Mouse (Mus musculus) testis, postnatal 10 days (tissue): Measurements from ENCODE around the gene Tmem262.

Source experiments
- DNase-seq: peaks from one replicate; pipeline ENCODE4 v3.0.0; 2021; ENCODE audit warnings: low spot score

Tmem262 gene

DNA sequence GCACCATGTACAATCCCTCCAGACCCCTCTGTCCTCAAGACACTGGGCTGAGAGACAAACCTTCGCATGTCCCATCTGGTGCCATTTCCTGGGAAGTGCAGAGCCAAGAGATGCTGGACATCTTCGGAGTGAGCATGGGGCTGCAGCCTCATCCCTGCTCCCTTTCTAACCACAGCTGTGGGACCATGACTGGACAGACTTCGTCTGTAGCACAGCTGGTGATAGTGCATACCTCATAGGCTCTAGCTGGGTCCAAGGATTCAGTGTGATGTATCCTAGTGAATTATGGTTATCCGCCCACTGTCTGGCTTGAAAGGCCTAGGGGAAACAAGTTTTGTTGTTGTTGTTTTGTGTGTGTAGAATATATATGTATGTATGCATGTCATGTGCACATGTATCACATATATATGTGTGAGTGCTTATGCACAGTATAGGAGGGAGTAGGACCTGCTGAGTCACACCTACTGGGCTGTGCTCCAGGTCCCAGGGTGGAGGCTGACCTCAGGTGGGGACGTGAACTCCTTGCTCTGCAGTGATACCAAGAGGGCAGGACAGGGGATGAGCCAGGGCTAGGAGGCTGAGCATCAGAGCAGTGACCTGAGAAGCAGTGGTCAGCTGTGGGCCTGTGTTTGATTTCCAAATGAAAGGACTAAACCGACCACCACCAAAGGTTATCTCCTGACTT lies 22.5 kb downstream of the Tmem262 start:
- DNase-seq = no peak

DNA sequence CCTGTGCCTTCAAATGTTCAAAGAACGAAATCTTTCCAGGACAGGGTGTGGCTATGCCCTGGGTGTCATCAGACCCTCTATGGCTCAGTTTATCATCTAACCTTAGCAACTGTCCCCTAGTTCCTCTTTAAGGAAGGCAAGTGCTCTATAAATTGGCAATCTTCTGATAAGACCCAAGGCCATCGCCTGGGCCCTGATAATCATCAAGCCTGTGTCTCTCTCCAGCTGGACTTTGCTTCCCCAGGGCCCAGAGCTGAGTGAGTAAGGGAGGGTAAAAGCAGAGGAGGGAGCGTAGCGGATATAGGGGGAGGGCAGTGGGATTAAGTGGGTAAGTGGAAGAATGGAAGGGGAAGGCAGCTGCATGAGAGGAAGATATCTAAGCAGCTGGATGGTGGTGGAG lies 24.6 kb downstream of the Tmem262 start:
- DNase-seq = no peak

DNA sequence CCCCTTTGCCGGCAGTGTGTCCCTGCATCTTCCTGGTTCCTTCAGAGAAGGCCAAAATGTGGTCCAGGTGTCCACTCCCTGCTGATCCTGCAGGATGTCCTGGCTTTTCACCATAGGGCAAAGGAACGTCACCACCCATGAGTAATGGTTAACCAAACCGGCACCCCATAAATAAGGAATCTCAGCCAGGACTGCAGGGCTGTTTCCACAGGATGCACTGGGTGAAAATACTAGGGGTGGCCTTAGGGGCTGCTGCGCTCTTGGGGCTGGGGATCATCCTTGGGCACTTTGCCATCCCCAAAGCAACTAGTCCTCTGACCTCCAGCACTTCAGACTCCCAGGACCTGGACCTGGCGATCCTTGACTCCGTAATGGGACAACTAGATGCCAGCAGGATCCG lies 25.8 kb downstream of the Tmem262 start, which contains the start of gene Naaladl1:
Naaladl1 (plus strand) TSS at position 197 of the 400 bp plus-strand sequence.
- DNase-seq = no peak

DNA sequence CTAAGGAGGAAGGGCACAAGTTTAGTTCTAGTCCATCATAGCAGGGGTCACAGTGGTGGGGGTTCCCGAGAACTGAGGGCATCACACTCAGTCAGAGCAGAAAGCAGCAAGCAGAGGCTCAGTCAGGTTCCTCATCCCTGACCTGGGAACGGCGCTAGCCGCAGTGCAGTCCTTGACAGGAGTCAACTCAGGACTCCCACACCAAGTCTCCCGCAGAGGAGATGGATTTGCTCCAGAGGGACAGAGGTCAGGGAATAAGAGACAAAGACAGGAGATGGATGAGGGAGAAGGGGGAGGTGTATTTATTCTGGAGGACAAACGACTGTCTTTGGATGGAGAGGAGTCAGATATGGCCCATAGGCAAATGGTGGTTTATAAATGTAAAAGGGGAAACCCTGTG lies 33.3 kb downstream of the Tmem262 start:
- peak; percentile 40 for DNase-seq

DNA sequence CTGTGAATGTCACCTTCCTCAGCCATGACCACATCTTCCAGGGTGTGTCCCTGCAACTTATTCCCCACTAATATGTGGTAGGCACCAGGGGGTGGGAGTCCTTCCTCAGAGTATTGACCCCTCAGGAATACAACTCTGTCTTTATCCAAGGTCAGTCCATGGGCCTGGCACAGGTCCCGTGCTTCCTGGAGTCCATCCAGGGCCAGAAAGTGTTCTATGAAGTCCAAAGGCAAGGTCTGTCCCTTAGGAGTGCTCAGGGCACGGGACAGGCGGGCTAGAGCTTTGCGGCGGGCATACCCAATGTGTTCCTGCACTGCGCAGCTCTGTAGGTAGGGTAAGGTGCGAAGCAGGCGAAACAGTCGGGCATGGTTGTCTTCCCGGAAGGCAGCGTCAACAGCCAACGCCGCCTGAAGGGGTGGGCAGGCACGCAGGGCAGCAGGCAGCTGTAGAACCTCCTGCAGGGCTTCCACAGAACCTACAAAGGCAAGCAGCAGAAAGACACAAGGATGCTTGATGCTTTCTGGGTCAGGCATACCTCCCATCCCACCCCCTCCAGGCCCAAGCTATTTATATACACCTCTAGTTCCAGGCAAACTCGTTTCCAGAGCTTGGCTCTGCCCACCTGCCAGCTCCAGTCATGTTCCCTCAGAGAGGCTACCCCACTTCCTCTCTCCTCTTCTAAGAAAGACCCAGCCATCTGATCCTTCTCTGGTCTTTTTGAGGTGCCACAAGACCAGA lies 36.4 kb downstream of the Tmem262 start:
- no peak for DNase-seq

DNA sequence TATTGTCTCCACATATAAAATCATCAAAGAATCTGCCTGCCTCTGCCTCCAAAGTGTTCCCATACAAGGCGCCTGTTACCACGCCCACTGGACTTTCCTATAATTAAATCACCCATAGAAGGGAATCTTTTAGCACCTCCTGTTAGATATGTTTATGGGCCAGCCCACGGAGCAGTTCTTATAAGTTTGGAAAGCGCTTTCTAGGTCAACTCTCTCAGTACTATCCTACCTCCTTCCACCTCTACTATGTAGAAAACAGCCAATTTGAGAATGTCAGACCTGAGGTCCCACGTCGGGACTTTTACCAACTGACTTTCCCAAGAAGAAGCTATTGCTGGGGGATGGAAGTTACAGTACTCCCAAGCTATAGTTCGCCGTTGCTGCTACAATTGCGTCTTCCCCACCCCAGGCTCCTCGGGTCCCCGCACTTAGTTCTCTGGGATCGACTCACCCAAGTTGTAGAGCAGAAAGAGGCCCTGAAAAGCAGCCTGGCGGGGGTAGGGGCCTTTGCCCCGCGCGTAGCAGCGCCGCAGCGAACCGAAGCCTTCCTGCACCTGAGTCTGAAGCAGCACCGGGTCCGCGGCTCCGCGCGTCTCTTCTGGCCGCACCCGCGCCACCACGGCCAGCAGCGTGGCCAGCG lies 37.6 kb downstream of the Tmem262 start:
- DNase-seq = no peak

DNA sequence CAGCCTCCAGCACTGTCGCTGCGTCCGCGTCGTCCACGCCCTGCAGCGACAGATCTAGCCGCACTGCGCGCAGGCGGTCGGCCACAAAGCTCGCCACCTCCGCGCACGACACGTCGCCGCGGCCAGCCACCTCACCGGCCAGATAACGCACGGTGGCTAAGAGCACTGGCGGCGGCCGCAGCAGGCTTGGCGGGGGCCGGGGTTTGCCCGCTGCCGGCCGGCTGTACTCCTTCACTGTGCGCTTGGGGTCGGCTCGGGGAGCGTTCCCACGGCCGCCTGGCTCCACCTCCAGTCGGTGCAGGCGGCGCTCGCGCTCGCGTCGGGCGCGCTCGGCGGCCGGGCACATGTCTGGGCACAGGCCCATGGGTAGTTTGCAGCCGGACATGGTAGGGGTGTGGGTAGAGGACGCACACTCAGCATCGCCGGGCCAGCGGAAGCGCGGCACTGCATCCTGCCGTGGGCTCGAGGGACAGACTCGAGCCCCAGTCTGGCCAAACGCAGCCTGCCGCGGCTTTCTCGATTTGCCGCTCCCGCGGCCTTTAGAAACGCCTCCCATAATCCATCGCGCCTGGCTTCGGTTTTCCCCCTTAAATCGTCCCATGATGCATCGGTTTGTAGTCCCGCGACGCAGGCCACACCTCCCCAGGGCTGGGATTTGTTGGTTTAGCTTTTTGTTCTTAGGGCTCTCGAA lies 38.3 kb downstream of the Tmem262 start, which contains the start of gene Sac3d1:
Sac3d1 (minus strand) TSS at position 665 of the 691 bp plus-strand sequence.
- peak; percentile 90 for DNase-seq

DNA sequence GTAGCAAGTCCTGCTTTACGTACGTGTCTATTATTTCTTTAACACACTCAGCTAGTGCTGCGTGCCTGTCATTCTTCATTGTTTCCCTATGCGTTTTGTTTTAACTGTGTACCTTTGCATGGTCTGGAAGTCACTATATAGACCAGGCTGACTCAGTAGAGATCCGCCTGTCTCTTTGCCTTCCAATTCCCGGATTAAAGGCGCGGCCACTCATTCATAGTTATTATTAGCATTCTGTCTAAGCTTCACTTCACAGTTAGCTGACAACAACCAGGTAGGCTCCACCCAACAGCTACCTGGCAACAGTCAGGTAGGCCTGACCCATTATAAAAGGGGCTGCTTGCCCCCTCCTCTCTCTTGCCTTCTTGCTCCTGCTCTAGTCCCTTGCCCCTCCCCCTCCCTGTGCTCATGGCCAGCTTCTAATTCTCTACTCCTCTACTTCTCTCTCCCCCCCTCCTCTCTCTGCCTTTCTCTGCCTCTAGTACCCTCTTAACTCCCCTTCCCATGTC lies 38.9 kb downstream of the Tmem262 start:
- DNase-seq = peak; percentile 65

DNA sequence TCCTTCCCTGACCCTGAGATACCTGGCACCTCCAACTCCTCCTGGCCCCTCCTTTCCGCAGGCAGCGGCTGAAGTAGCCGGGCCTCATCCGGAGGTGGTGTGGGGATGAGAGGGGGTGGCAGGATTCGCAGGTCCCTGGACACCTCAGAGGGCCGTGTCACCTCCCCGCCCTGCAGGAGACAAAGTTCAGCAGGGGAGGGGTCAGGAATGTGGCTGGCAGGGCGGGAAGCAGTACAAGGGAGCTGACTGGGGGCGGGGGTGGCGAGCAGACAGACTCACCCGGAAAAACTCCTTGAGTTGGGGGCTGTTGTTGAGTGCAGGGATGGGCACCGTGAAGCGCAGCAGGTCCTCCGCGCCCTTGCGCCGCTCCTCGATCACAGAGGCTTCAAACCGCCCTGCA lies 41.9 kb downstream of the Tmem262 start:
- DNase-seq = no peak

DNA sequence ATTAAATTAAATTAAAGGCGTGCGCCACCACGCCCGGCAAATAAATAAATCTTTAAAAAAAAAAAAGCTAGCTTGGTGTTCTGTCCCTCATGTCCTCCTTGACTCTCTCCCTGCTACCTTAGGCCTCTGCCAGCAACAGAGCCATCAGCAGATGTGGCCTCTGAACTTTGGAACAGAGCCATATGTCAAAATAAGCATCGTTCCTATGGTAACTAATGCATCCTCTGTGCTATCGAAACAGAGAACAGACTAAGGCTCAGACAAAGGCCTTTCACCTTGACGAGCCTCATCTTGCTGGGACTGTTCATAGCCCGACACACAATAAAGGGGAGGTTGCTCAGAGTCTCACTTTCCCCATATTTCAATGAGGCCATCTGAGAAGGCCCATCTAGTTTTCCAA lies 43.5 kb downstream of the Tmem262 start:
- no peak for DNase-seq

DNA sequence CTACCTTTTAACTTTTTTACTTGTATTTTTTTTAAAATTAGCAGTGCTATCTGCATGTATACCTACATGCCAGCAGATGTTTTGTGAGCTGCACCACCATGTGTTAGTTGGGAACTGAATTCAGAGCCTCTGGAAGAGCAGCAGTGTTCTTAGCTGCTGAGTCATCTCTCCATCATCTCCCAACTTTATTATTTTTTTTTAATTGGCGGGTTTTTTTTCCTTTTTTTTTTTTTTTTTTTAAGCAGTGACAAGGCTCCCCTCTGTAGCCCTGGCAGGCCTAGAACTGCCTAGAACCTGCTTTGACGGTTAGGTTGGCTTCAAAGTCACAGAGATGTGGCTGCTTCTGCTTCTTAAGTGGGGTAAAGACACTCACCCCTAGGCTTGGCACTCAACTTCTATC lies 45.1 kb downstream of the Tmem262 start:
- DNase-seq = no peak

DNA sequence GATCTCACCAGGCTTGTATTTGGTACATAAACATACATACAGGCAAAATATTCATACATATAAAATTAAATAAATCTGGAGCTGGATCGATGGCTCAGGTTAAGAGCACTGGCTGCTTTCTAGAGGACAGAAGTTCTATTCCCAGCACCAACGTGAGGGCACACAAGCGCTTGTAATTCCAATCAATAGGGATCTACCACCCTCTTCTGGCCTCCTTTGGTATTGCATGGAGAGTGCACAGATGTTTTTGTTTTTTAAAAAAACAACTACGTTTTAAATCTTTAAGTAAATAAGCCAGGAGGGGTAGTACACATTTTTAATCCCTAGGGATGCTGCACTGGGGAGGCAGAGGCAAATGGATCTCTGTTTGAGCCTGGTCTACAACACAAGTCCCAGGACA lies 46.5 kb downstream of the Tmem262 start:
- DNase-seq = peak; percentile 75

DNA sequence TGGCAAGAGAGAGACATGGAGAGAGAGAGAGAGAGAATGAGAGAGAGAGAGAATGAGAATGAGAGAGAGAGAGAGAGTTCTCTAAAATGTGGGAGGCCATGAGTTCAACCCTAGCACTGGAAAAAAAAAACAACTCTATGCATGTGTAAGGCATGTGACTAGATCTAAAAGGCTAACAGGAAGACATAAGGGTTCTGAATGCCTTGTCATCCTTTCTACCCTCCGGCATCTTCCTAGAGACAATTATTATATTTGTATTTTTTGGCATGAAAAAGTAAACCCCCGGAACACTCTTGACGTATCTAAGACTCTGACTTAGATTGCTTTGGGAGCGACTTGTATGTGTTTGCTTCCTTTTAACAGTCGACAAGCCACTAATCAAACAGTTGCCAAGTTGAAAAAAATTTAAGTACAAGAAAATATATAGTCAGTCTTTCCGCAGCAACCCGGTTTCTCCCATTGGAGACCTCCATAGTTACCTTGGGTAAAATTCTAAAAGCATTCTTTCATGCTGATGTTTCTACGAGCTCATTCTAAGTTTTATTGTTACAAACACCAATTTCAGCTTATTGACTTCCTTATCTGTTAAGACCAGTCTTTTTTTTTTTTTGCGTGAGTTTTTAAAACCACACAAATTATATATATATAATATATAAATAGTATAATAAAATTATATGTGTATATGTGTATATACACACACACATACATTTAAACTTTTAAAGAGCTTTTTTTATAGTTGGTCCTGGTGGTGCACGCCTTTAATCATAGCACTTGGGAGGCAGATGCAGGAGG lies 47.2 kb downstream of the Tmem262 start:
- DNase-seq = no peak

DNA sequence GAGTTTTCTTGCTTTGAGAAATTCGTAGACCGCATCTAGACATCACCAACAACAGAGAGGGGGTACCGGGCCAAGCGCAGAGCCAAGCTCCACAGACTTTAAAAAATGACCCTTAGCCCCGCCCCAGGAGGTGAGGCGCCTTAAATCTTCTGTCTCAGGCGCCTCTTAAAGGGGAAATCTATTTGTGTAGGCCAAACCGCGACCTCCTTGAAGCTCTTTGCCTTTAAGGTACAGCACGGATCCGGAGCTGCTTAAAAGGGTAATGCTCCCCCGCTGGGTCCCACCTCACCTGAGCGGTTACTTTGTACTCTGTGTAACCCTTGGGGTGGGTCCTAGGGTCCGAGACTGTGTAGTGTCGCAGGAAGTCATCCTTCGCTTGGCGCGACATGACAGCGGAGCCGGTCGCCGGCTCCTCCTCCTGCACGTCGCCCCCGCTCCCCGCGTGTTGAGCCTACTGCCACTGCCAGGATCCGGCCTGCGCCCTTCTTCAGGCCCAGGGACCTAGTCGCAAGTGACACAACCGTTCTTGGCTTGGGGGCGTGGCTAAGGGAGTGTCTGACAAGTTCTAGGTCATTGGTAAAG lies 48.0 kb downstream of the Tmem262 start, which contains the start of gene Snx15:
Snx15 (minus strand) TSS at position 545 of the 582 bp plus-strand sequence.
- DNase-seq = peak; percentile 95
